Mouse (Mus musculus): ENCODE measurements around the gene 6430571L13Rik. TPM values are rescaled to one million over a fixed set of nuclear protein-coding genes. Genes with fewer than 3 reads are reported as not detected.

6430571L13Rik gene
- total and polyA plus RNA-seq, 2 experiments: 0.46 to 1.6 TPM

GRCm38 (mm10) chr9:107366644-107367043 lies 26.2 kb downstream of the 6430571L13Rik start:
- Histone ChIP-seq H3K4me3 (ENCODE audit: insufficient read depth, low read depth, low read length) (no peak overlapping the region), H3K9ac (ENCODE audit: low read depth, low read length) (no peak overlapping the region), H3K36me3 (ENCODE audit: control insufficient read depth, insufficient read depth, low read length) (no peaks in the 10 kb centered on the region), H3K4me1 (ENCODE audit: control insufficient read depth, insufficient read depth, low read length) (no peaks in the 10 kb centered on the region), H3K79me2 (ENCODE audit: control insufficient read depth, insufficient read depth, low read length) (no peaks in the 10 kb centered on the region), H3K27ac (replicated peaks; ENCODE audit: insufficient read depth, low read depth, low read length) (no peak overlapping the region), H3K27me3 (ENCODE audit: control insufficient read depth, insufficient read depth, low read length) (no peaks in the 10 kb centered on the region)
- peak; percentile 18 for DNase-seq (ENCODE audit: extremely low read depth, low read depth, low spot score)
- 0% methylated on average over 3 of the region's 3 CpGs for WGBS
- TF ChIP-seq POLR2A (IDR thresholded peaks at IDR 0.05; ENCODE audit: extremely low read depth, insufficient read depth, low read length) (no peak), CTCF (IDR thresholded peaks at IDR 0.05; ENCODE audit: low read depth, low read length) (peak; percentile 66; the same call in 1 of the 2 replicates)

GRCm38 (mm10) chr9:107368302-107368701 lies 27.9 kb downstream of the 6430571L13Rik start:
- TF ChIP-seq CTCF (IDR thresholded peaks at IDR 0.05; ENCODE audit: low read depth, low read length) (no peak), POLR2A (IDR thresholded peaks at IDR 0.05; ENCODE audit: extremely low read depth, insufficient read depth, low read length) (no peak)
- H3K36me3 ChIP-seq (ENCODE audit: control insufficient read depth, insufficient read depth, low read length): no peaks in the 10 kb centered on the region
- H3K79me2 ChIP-seq (ENCODE audit: control insufficient read depth, insufficient read depth, low read length): no peaks in the 10 kb centered on the region
- WGBS: 81% methylated on average over 1 of the region's 1 CpGs
- H3K27me3 ChIP-seq (ENCODE audit: control insufficient read depth, insufficient read depth, low read length): no peaks in the 10 kb centered on the region
- no peak overlapping the region for H3K27ac ChIP-seq (replicated peaks; ENCODE audit: insufficient read depth, low read depth, low read length)
- DNase-seq (ENCODE audit: extremely low read depth, low read depth, low spot score): no peak
- H3K4me3 ChIP-seq (ENCODE audit: insufficient read depth, low read depth, low read length): no peak overlapping the region
- no peaks in the 10 kb centered on the region for H3K4me1 ChIP-seq (ENCODE audit: control insufficient read depth, insufficient read depth, low read length)
- H3K9ac ChIP-seq (ENCODE audit: low read depth, low read length): no peak overlapping the region

- H3K27me3 ChIP-seq (ENCODE audit: control insufficient read depth, insufficient read depth, low read length): no peaks in the 10 kb centered on the region
- no peak overlapping the region for H3K4me3 ChIP-seq (ENCODE audit: insufficient read depth, low read depth, low read length)
- no peak for DNase-seq (ENCODE audit: extremely low read depth, low read depth, low spot score)
- 34% methylated on average over 10 of the region's 10 CpGs for WGBS
- H3K27ac ChIP-seq (replicated peaks; ENCODE audit: insufficient read depth, low read depth, low read length): no peak overlapping the region
- no peak overlapping the region for H3K9ac ChIP-seq (ENCODE audit: low read depth, low read length)
- no peaks in the 10 kb centered on the region for H3K36me3 ChIP-seq (ENCODE audit: control insufficient read depth, insufficient read depth, low read length)
- TF ChIP-seq CTCF (IDR thresholded peaks at IDR 0.05; ENCODE audit: low read depth, low read length): no peak
- no peak for TF ChIP-seq POLR2A (IDR thresholded peaks at IDR 0.05; ENCODE audit: extremely low read depth, insufficient read depth, low read length)
- no peaks in the 10 kb centered on the region for H3K4me1 ChIP-seq (ENCODE audit: control insufficient read depth, insufficient read depth, low read length)
- no peaks in the 10 kb centered on the region for H3K79me2 ChIP-seq (ENCODE audit: control insufficient read depth, insufficient read depth, low read length)
Measured at GRCm38 (mm10) chr9:107369270-107370105, 29.1 kb downstream of the 6430571L13Rik start.

- Histone ChIP-seq H3K9ac (ENCODE audit: low read depth, low read length) (no peak overlapping the region), H3K4me1 (ENCODE audit: control insufficient read depth, insufficient read depth, low read length) (no peaks in the 10 kb centered on the region)
- WGBS: 14% methylated on average over 4 of the region's 4 CpGs
Measured at GRCm38 (mm10) chr9:107370106-107370463, 29.7 kb downstream of the 6430571L13Rik start.

GRCm38 (mm10) chr9:107372441-107372840 lies 32.0 kb downstream of the 6430571L13Rik start:
- Histone ChIP-seq H3K4me1 (ENCODE audit: control insufficient read depth, insufficient read depth, low read length) (no peaks in the 10 kb centered on the region), H3K4me3 (ENCODE audit: insufficient read depth, low read depth, low read length) (no peak overlapping the region), H3K27ac (replicated peaks; ENCODE audit: insufficient read depth, low read depth, low read length) (no peak overlapping the region), H3K9ac (ENCODE audit: low read depth, low read length) (no peak overlapping the region), H3K79me2 (ENCODE audit: control insufficient read depth, insufficient read depth, low read length) (no peaks in the 10 kb centered on the region), H3K36me3 (ENCODE audit: control insufficient read depth, insufficient read depth, low read length) (no peaks in the 10 kb centered on the region), H3K27me3 (ENCODE audit: control insufficient read depth, insufficient read depth, low read length) (peaks cover 9% of the 10 kb centered on the region; the same call in 1 of the 2 replicates)
- 60% methylated on average over 4 of the region's 4 CpGs for WGBS
- no peak for DNase-seq (ENCODE audit: extremely low read depth, low read depth, low spot score)
- no peak for TF ChIP-seq POLR2A (IDR thresholded peaks at IDR 0.05; ENCODE audit: extremely low read depth, insufficient read depth, low read length)
- TF ChIP-seq CTCF (IDR thresholded peaks at IDR 0.05; ENCODE audit: low read depth, low read length): no peak

More at GRCm38 (mm10) chr9:107370106-107370463, 29.7 kb downstream of the 6430571L13Rik start:
- peaks cover 4% of the 10 kb centered on the region; the same call in 1 of the 2 replicates for H3K27me3 ChIP-seq (ENCODE audit: control insufficient read depth, insufficient read depth, low read length)
- TF ChIP-seq POLR2A (IDR thresholded peaks at IDR 0.05; ENCODE audit: extremely low read depth, insufficient read depth, low read length): no peak
- no peak for TF ChIP-seq CTCF (IDR thresholded peaks at IDR 0.05; ENCODE audit: low read depth, low read length)
- H3K27ac ChIP-seq (replicated peaks; ENCODE audit: insufficient read depth, low read depth, low read length): no peak overlapping the region
- no peaks in the 10 kb centered on the region for H3K36me3 ChIP-seq (ENCODE audit: control insufficient read depth, insufficient read depth, low read length)
- H3K4me3 ChIP-seq (ENCODE audit: insufficient read depth, low read depth, low read length): no peak overlapping the region
- no peaks in the 10 kb centered on the region for H3K79me2 ChIP-seq (ENCODE audit: control insufficient read depth, insufficient read depth, low read length)
- no peak for DNase-seq (ENCODE audit: extremely low read depth, low read depth, low spot score)

- TF ChIP-seq POLR2A (IDR thresholded peaks at IDR 0.05; ENCODE audit: extremely low read depth, insufficient read depth, low read length): no peak
- peak; percentile 16; the same call in 1 of the 2 replicates for TF ChIP-seq CTCF (IDR thresholded peaks at IDR 0.05; ENCODE audit: low read depth, low read length)
- H3K79me2 ChIP-seq (ENCODE audit: control insufficient read depth, insufficient read depth, low read length): no peaks in the 10 kb centered on the region
- no peak overlapping the region for H3K27ac ChIP-seq (replicated peaks; ENCODE audit: insufficient read depth, low read depth, low read length)
- H3K27me3 ChIP-seq (ENCODE audit: control insufficient read depth, insufficient read depth, low read length): peaks cover 16% of the 10 kb centered on the region; the same call in 1 of the 2 replicates
- H3K36me3 ChIP-seq (ENCODE audit: control insufficient read depth, insufficient read depth, low read length): no peaks in the 10 kb centered on the region
- no peak for DNase-seq (ENCODE audit: extremely low read depth, low read depth, low spot score)
- H3K4me1 ChIP-seq (ENCODE audit: control insufficient read depth, insufficient read depth, low read length): no peaks in the 10 kb centered on the region
- WGBS: 6% methylated on average over 8 of the region's 8 CpGs
- H3K4me3 ChIP-seq (ENCODE audit: insufficient read depth, low read depth, low read length): no peak overlapping the region
- no peak overlapping the region for H3K9ac ChIP-seq (ENCODE audit: low read depth, low read length)
Measured at GRCm38 (mm10) chr9:107374623-107375022, 34.2 kb downstream of the 6430571L13Rik start.

Data from liver, adult 2 months (tissue).